Mouse (Mus musculus): ENCODE data around the gene Pdhx.

Gene Pdhx

GRCm38 (mm10) chr2:103058266-103058665 is 15.0 kb downstream of the Pdhx start:
- no peak for DNase-seq (ENCODE audit: low spot score)

- no peak for DNase-seq (ENCODE audit: low spot score)
These were observed 17.5 kb downstream of the Pdhx start for GRCm38 (mm10) chr2:103055820-103056219.

- DNase-seq (ENCODE audit: low spot score), result no peak
These were observed 21.1 kb downstream of the Pdhx start for GRCm38 (mm10) chr2:103051937-103052893.

- DNase-seq (ENCODE audit: low spot score), result no peak
These were observed 28.0 kb downstream of the Pdhx start for GRCm38 (mm10) chr2:103045286-103045685.

- DNase-seq (ENCODE audit: low spot score), result peak; percentile 47
These were observed 32.4 kb downstream of the Pdhx start for GRCm38 (mm10) chr2:103040896-103041295.

GRCm38 (mm10) chr2:103037831-103038230 is 35.5 kb downstream of the Pdhx start:
- DNase-seq (ENCODE audit: low spot score), result no peak

- no peak for DNase-seq (ENCODE audit: low spot score)
These were observed 50.6 kb downstream of the Pdhx start for GRCm38 (mm10) chr2:103022728-103023127.

GRCm38 (mm10) chr2:103020191-103020987 is 52.9 kb downstream of the Pdhx start:
- DNase-seq (ENCODE audit: low spot score), result no peak

- no peak for DNase-seq (ENCODE audit: low spot score)
These were observed 54.4 kb downstream of the Pdhx start for GRCm38 (mm10) chr2:103018817-103019494.

GRCm38 (mm10) chr2:103017391-103017824 is 55.9 kb downstream of the Pdhx start:
- no peak for DNase-seq (ENCODE audit: low spot score)

GRCm38 (mm10) chr2:103016089-103016488 is 57.2 kb downstream of the Pdhx start:
- no peak for DNase-seq (ENCODE audit: low spot score)

GRCm38 (mm10) chr2:103012782-103013575 is 60.3 kb downstream of the Pdhx start:
- no peak for DNase-seq (ENCODE audit: low spot score)

- no peak for DNase-seq (ENCODE audit: low spot score)
These were observed 65.1 kb downstream of the Pdhx start for GRCm38 (mm10) chr2:103008221-103008620.

GRCm38 (mm10) chr2:103004599-103004998 is 68.7 kb downstream of the Pdhx start:
- DNase-seq (ENCODE audit: low spot score), result no peak

GRCm38 (mm10) chr2:102999153-102999575 is 74.1 kb downstream of the Pdhx start:
- no peak for DNase-seq (ENCODE audit: low spot score)

GRCm38 (mm10) chr2:102998356-102998755 is 75.0 kb downstream of the Pdhx start:
- DNase-seq (ENCODE audit: low spot score), result no peak

- no peak for DNase-seq (ENCODE audit: low spot score)
These were observed 75.4 kb downstream of the Pdhx start for GRCm38 (mm10) chr2:102997874-102998273.

- no peak for DNase-seq (ENCODE audit: low spot score)
These were observed 79.3 kb downstream of the Pdhx start for GRCm38 (mm10) chr2:102993841-102994607.

GRCm38 (mm10) chr2:102992405-102992804 is 80.9 kb downstream of the Pdhx start:
- no peak for DNase-seq (ENCODE audit: low spot score)

- no peak for DNase-seq (ENCODE audit: low spot score)
These were observed 83.0 kb downstream of the Pdhx start for GRCm38 (mm10) chr2:102990301-102990702.

- no peak for DNase-seq (ENCODE audit: low spot score)
These were observed 83.9 kb downstream of the Pdhx start for GRCm38 (mm10) chr2:102989446-102989845.

Data from testis, postnatal 10 days (tissue).